Mouse (Mus musculus) cortical plate, adult 2 months (tissue): ENCODE data around the gene Dapk2.

ENCODE experiments used
- CTCF ChIP-seq: fragments of 200-500 bp; IDR thresholded peaks from 2 replicates; pipeline ENCODE4 v1.5.1; 2011; ENCODE audit warnings: mild to moderate bottlenecking, control low read depth, low read length; ENCODE audit not compliant: insufficient read depth; ENCODE audit errors: extremely low read depth
- POLR2A ChIP-seq: fragments of 200-500 bp; IDR thresholded peaks from 2 replicates; pipeline ENCODE4 v1.6.1; 2011; ENCODE audit warnings: mild to moderate bottlenecking, low read length, control low read depth; ENCODE audit not compliant: insufficient read depth; ENCODE audit errors: extremely low read depth

- TF ChIP-seq CTCF (no peak), POLR2A (no peak)
Observed at GRCm38 (mm10) chr9:66274657-66275056, 116.6 kb downstream of the Dapk2 start.
